Mouse (Mus musculus) A20 (cell line): Measurements from ENCODE around the gene Ighmbp2.
"Not testable (repeated sequence)": the region's sequence is repeated elsewhere in the genome, so short reads cannot be mapped to it uniquely, and the experiment has no call there.

Experiments
- DNase-seq: peaks from one replicate; pipeline ENCODE4 v3.0.0-alpha.2; 2011; ENCODE audit warnings: low read depth, low spot score

Gene Ighmbp2

GRCm38 (mm10) chr19:3281886-3282285 lies 931 bp downstream of the Ighmbp2 start:
- peak; percentile 19 for DNase-seq

DNA sequence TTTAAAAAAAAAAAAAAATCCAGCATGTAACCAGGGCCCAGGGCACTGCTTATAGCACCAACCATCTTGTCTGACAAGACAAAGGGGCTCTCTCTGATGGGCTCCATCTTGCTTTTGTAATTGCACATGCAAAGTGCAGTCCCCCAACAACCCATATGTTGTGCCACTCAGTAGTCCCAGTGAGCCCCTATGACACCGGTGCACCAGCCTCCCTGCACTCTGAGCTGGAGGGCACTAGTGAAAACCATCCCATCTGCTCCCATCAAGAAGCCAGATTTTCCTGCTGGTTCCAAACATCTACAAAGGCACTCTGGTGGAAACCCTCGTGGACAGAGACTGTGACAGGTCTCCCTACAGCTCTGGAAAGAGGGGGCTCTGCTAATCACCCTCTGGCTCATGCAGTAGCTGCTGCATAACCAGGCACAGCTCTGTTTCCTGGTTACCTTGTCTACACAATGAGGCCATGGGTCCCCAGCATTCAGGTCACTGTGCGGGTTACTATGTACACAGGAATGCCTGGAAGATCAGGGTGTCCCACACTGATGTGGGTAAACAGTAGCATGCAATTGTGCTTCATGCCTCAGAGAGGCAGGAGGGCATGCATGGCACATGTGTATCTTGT lies 7.0 kb downstream of the Ighmbp2 start:
- DNase-seq = no peak

GRCm38 (mm10) chr19:3273331-3273730 lies 9.5 kb downstream of the Ighmbp2 start:
- no peak for DNase-seq

- DNase-seq = no peak
Measured at GRCm38 (mm10) chr19:3271366-3271765, 11.5 kb downstream of the Ighmbp2 start.

DNA sequence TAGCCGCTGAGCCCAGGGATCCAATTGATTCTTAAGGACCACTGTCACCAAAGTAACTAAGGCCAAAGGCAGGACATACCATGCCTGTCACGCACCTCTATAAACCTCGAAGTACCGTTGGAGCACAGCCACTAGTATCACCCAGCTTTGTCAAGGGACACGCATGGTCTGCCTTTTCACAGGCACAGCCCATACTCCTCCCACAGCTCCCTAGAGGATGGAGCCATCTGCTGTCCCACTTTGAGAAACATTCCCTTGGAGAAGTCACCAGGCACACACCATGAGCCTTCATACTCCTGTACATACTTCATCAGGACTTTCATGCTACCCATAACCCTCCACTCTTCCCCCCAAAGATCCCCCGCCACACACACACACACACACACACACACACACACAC lies 13.0 kb downstream of the Ighmbp2 start:
- DNase-seq = no peak

- DNase-seq = no peak
Measured at GRCm38 (mm10) chr19:3269279-3269678, 13.5 kb downstream of the Ighmbp2 start.

- DNase-seq = no peak
Measured at GRCm38 (mm10) chr19:3268218-3268980, 14.4 kb downstream of the Ighmbp2 start.

GRCm38 (mm10) chr19:3267340-3267739 lies 15.5 kb downstream of the Ighmbp2 start:
- DNase-seq = no peak

DNA sequence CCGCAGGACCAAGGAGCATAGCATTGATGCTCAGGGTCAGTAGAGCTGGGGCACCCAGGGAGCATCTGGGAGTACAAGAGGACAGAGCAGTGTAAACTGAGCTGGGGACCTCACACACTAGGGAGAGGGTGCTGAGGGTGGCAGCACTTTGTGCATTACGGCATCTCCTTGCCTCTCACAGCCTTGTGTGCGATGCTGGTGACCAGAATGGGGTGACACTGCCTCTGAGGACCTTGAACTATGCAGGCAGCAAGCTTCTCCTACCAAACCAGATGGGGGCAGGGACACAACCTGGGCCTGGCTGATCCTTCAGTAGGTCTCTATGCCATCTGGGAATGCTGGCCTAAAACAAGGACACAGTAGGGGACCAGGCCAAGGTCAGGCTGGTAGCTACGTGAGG lies 16.1 kb downstream of the Ighmbp2 start:
- no peak for DNase-seq

- DNase-seq = no peak
Measured at GRCm38 (mm10) chr19:3266136-3266535, 16.7 kb downstream of the Ighmbp2 start.

DNA sequence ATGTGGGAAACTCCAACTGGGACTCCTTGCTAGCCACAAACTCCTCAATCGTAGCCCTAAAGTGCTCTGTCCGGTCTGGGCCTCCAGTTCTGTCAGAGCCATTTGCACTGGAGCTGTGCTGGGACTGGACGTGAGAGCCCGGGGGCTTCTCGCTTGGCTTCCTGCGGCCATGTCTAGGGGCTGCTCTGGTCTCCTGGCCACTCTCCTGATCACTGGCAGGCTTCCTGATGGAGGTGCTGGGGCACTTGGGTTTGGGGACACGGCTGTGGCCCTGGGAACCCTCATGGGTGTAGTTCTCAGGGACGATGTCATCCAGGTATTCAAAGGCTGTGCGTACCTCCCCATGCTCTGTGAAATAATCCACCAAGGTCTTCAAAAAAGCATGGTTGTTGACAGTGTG lies 17.6 kb downstream of the Ighmbp2 start:
- no peak for DNase-seq

- no peak for DNase-seq
Measured at GRCm38 (mm10) chr19:3264348-3264747, 18.5 kb downstream of the Ighmbp2 start.

DNA sequence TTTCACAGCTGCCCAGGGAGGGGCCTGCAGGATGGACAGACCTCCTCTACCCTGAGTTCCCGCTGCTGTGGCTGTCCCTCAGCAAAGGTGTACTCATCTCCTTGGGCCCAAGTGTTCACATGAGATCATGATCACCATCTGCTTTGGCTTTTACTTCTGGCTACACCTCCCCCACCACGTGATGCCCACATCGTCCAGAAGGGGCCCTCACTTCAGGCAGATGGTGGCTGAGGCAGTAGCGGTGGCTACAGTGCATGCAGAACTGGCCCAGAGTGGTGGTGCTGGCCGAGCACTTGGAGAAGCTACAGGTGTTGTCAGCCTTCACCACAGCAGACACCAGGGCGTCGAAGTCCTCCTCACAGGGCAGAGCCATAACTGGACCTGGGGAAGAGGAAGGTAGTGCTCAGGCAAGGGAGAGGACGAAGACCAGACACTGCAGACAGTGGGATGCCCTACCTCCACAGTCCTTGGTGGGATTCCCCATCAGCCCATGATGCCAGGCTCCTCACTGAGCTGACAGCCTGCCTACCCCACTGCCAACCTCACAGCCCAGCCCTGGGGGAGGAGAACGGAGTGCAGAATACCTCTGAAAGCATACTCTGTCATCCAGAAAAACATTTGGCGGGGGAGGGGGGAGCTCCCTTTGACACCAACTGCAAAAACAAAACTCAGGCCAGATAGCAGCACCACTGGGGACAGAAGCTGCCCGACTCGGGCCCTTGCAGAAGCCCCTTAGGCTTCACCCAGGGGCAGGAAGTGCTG lies 20.9 kb downstream of the Ighmbp2 start:
- no peak for DNase-seq

- DNase-seq = no peak
Measured at GRCm38 (mm10) chr19:3261336-3261735, 21.5 kb downstream of the Ighmbp2 start.

- no peak for DNase-seq
Measured at GRCm38 (mm10) chr19:3260591-3260990, 22.2 kb downstream of the Ighmbp2 start.

GRCm38 (mm10) chr19:3260016-3260415 lies 22.8 kb downstream of the Ighmbp2 start:
- no peak for DNase-seq

DNA sequence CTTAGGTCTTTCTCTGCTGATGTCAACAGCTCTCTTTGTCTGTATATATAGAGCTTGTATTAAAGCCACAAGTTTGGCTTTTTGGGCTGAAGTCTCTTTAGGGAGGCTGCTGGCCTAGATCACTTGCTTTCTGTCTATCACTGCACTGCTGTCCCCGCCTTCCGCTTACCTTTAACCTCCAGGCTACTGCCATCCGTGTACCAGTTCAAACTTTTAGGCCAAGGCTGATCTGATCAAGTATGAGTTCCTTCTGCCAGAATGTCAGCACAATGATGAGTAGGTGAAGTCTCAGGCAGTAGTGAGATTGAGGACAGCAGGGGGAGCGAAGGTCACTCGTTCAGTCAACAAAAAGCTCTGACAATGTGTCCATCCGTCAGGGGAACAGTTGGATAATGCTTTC lies 57.6 kb downstream of the Ighmbp2 start:
- not testable (repeated sequence) for DNase-seq

- DNase-seq = not testable (repeated sequence)
Measured at GRCm38 (mm10) chr19:3214937-3215336, 67.9 kb downstream of the Ighmbp2 start.
